Mouse (Mus musculus) CH12.LX (cell line): ENCODE measurements around the gene Apoc2. TPM values are rescaled to one million over a fixed set of nuclear protein-coding genes. Genes with fewer than 3 reads are reported as not detected.

Source experiments
- DNase-seq: peaks from one replicate; pipeline ENCODE4 v3.0.0-alpha.2; 2013; ENCODE audit errors: extremely low read depth
- H3K27ac ChIP-seq: 2 replicates; pipeline ENCODE4 v1.5.1; 2012; ENCODE audit warnings: low read depth, mild to moderate bottlenecking, control low read depth, moderate library complexity; ENCODE audit not compliant: insufficient read depth
- H3K27me3 ChIP-seq: replicated peaks from 2 replicates; pipeline ENCODE3; 2012; ENCODE audit warnings: inconsistent platforms
- H3K36me3 ChIP-seq, 2 experiments: replicated peaks in 1 of 2; 2 replicates each; pipeline versions ENCODE3 to v1.6.1; 2012; ENCODE audit warnings: inconsistent platforms in 1 of 2, low read length in 1 of 2, mild to moderate bottlenecking in 1 of 2, mixed read lengths in 1 of 2, moderate library complexity in 1 of 2; ENCODE audit not compliant: control insufficient read depth in 1 of 2, insufficient read depth in 1 of 2
- H3K4me1 ChIP-seq, 2 experiments: 2 replicates each; pipeline ENCODE4 v1.6.1; 2012; ENCODE audit warnings: inconsistent platforms in 1 of 2, moderate library complexity in 1 of 2; ENCODE audit not compliant: insufficient read depth in 2 of 2, control insufficient read depth in 1 of 2
- H3K4me2 ChIP-seq: 2 replicates; pipeline ENCODE4 v1.6.1; 2012; ENCODE audit warnings: low read depth, mild to moderate bottlenecking, control low read depth; ENCODE audit not compliant: poor library complexity, insufficient read depth, severe bottlenecking
- H3K4me3 ChIP-seq, 3 experiments: fragments of 150-350 bp in 1 of 3; sonication (generic) in 1 of 3; replicated peaks in 1 of 3; 2 replicates each; pipeline versions ENCODE3 to v1.5.1; 2011 to 2012; ENCODE audit warnings: low read depth in 2 of 3, low read length in 2 of 3, mild to moderate bottlenecking in 2 of 3, moderate library complexity in 2 of 3, control low read depth in 1 of 3, improper control_type of control experiment in 1 of 3, inconsistent platforms in 1 of 3, mixed read lengths in 1 of 3; ENCODE audit not compliant: poor library complexity in 1 of 3
- H3K79me2 ChIP-seq: replicated peaks from 2 replicates; pipeline ENCODE4 v1.6.1; 2012; ENCODE audit warnings: mild to moderate bottlenecking, moderate library complexity; ENCODE audit not compliant: control insufficient read depth, poor library complexity, insufficient read depth, severe bottlenecking; ENCODE audit errors: extremely low read depth
- H3K9ac ChIP-seq: 2 replicates; pipeline ENCODE4 v1.6.1; 2012; ENCODE audit warnings: low read depth, mild to moderate bottlenecking, control low read depth, moderate library complexity; ENCODE audit not compliant: insufficient read depth
- H3K9me3 ChIP-seq: replicated peaks from 2 replicates; pipeline ENCODE3; 2012; ENCODE audit warnings: low read length, inconsistent platforms, mixed read lengths
- CHD2 ChIP-seq: IDR thresholded peaks from 2 replicates; pipeline ENCODE4 v1.6.1; 2011; ENCODE audit warnings: low read length, improper control_type of control experiment
- ELF1 ChIP-seq: IDR thresholded peaks from 2 replicates; pipeline ENCODE4 v1.6.1; 2014; ENCODE audit warnings: low read depth, mild to moderate bottlenecking, inconsistent platforms, low read length, improper control_type of control experiment
- ETS1 ChIP-seq: conservative IDR thresholded peaks from 2 replicates; pipeline ENCODE4 v1.6.1; 2012; ENCODE audit warnings: low read depth, mild to moderate bottlenecking, inconsistent platforms, low read length, improper control_type of control experiment, moderate library complexity
- GABPA ChIP-seq: IDR thresholded peaks from 2 replicates; pipeline ENCODE4 v1.6.1; 2012; ENCODE audit warnings: low read depth, low read length, improper control_type of control experiment, inconsistent platforms; ENCODE audit not compliant: insufficient replicate concordance
- KAT2A ChIP-seq: IDR thresholded peaks from 2 replicates; pipeline ENCODE4 v1.6.1; 2012; ENCODE audit warnings: low read length, improper control_type of control experiment, inconsistent platforms; ENCODE audit not compliant: insufficient replicate concordance
- MAZ ChIP-seq: IDR thresholded peaks from 2 replicates; pipeline ENCODE4 v1.6.1; 2012; ENCODE audit warnings: low read depth, mild to moderate bottlenecking, inconsistent platforms, low read length, improper control_type of control experiment, moderate library complexity
- MEF2A ChIP-seq: IDR thresholded peaks from 2 replicates; pipeline ENCODE4 v1.6.1; 2014; ENCODE audit warnings: low read depth, mild to moderate bottlenecking, inconsistent platforms, low read length, improper control_type of control experiment, borderline replicate concordance
- MYC ChIP-seq: IDR thresholded peaks from 2 replicates; pipeline ENCODE4 v1.6.1; 2011; ENCODE audit warnings: low read depth, mild to moderate bottlenecking, improper control_type of control experiment, low read length
- NELFE ChIP-seq: IDR thresholded peaks from 2 replicates; pipeline ENCODE4 v1.6.1; 2011; ENCODE audit warnings: low read depth, low read length, improper control_type of control experiment
- POLR2A ChIP-seq: IDR thresholded peaks from 2 replicates; pipeline ENCODE4 v1.6.1; 2011; ENCODE audit warnings: low read depth, mild to moderate bottlenecking, improper control_type of control experiment, low read length
- POLR2AphosphoS2 ChIP-seq: IDR thresholded peaks from 2 replicates; pipeline ENCODE4 v1.6.1; 2011; ENCODE audit warnings: low read depth, low read length, improper control_type of control experiment
- SIN3A ChIP-seq: IDR thresholded peaks from 2 replicates; pipeline ENCODE4 v1.6.1; 2012; ENCODE audit warnings: low read length, improper control_type of control experiment, inconsistent platforms
- TBP ChIP-seq: conservative IDR thresholded peaks from 2 replicates; pipeline ENCODE4 v1.6.1; 2011; ENCODE audit warnings: low read depth, low read length, improper control_type of control experiment
- TCF12 ChIP-seq: IDR thresholded peaks from 2 replicates; pipeline ENCODE4 v1.6.1; 2014; ENCODE audit warnings: low read depth, mild to moderate bottlenecking, inconsistent platforms, low read length, improper control_type of control experiment
- UBTF ChIP-seq: IDR thresholded peaks from 2 replicates; pipeline ENCODE4 v1.6.1; 2012; ENCODE audit warnings: low read depth, mild to moderate bottlenecking, inconsistent platforms, low read length, improper control_type of control experiment, moderate library complexity
- USF2 ChIP-seq: conservative IDR thresholded peaks from 2 replicates; pipeline ENCODE4 v1.6.1; 2011; ENCODE audit warnings: low read depth, low read length, improper control_type of control experiment
- ZC3H11A ChIP-seq: IDR thresholded peaks from 2 replicates; pipeline ENCODE4 v1.6.1; 2012; ENCODE audit warnings: low read depth, mild to moderate bottlenecking, inconsistent platforms, low read length, improper control_type of control experiment
- ZNF384 ChIP-seq: IDR thresholded peaks from 2 replicates; pipeline ENCODE4 v1.6.1; 2012; ENCODE audit warnings: low read depth, low read length, improper control_type of control experiment, inconsistent platforms
- dilution Hi-C: fragments of 300-500 bp; cut with MboI; formaldehyde crosslinking; loops from 2 replicates; pipeline ENCODE4 v1.14.3; 2020; ENCODE audit warnings: low sequenced_read_pairs; ENCODE audit not compliant: extremely low pct_unique_long_range_greater_than_20kb, extremely low pct_ligation_motif_present
- in situ Hi-C: fragments of 300-500 bp; cut with MboI; formaldehyde crosslinking; loops from 3 replicates; pipeline ENCODE4 v1.14.3; 2019; ENCODE audit warnings: low sequenced_read_pairs, low pct_ligation_motif_present, low pct_unique_long_range_greater_than_20kb, mixed read lengths
- polyA plus RNA-seq: library from polyadenylated mRNA; unstranded; fragments of >175 nt; gene quantifications from 2 replicates; pipeline ENCODE4 v1.2.1, GENCODE M21; 2012; ENCODE audit warnings: low read depth; ENCODE audit not compliant: insufficient read length
- total RNA-seq, 2 experiments: library from RNA; depleted of rRNA; stranded (reverse); fragments of 300-350 nt in 1 of 2; fragments of >200 nt in 1 of 2; gene quantifications; 2 replicates each; pipeline ENCODE4 v1.2.3; 2012 to 2014

The Apoc2 gene
- total and polyA plus RNA-seq, 3 experiments: not detected

GRCm38 (mm10) chr7:19663940-19664339 is 13.8 kb downstream of the Apoc2 start:
- Histone ChIP-seq H3K27ac (no peak overlapping the region), H3K36me3 (peaks cover 20 to 38% of the 10 kb centered on the region in 2 experiments), H3K9ac (peak overlapping the region; percentile 96), H3K4me1 (peaks cover 14 to 46% of the 10 kb centered on the region in 2 experiments; a peak in 3 of 4 replicates), H3K27me3 (no peaks in the 10 kb centered on the region), H3K79me2 (peaks cover 53% of the 10 kb centered on the region), H3K4me2 (peak overlapping the region; percentile 62)
- in situ Hi-C loops: no loop called here
- no peak for TF ChIP-seq POLR2AphosphoS2
- TF ChIP-seq ELF1: no peak
- no peak for TF ChIP-seq NELFE
- TF ChIP-seq ZC3H11A: no peak
- TF ChIP-seq USF2: no peak
- no peak for TF ChIP-seq SIN3A
- no peak for TF ChIP-seq UBTF
- no peak for TF ChIP-seq MAZ
- TF ChIP-seq KAT2A: no peak
- TF ChIP-seq ETS1: no peak
- no peak for TF ChIP-seq GABPA
- TF ChIP-seq MYC: no peak
- no peak for TF ChIP-seq ZNF384
- TF ChIP-seq TCF12: no peak
- no peak for TF ChIP-seq CHD2
- TF ChIP-seq MEF2A: no peak
- TF ChIP-seq, all 38 proteins: peak for 0
- Histone ChIP-seq H3K9me3 (no peaks in the 10 kb centered on the region), H3K4me3 (peak overlapping the region; percentile 80 to 94 (median 81))
- dilution Hi-C loops: no loop called here
- no peak for DNase-seq

DNA sequence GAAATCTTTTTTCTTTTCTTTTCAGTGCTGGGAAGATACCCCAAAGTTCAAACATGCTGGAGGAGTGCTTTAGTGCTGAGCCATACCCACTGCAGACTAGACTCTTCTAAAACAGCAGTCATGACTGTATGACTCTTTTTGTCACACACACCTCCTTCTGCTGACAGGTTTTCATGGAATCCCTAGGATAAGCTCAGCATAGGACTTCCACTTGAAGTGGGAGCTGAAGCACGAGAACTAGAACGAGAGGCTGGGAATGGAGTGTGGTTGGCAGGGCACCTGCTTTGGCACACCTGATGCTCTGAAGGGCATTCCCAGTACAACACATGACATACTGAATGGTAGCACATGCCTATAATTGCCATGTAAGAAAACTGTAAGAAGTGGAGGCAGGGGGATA is 25.1 kb downstream of the Apoc2 start:
- no peak overlapping the region for H3K4me2 ChIP-seq
- no peaks in the 10 kb centered on the region for H3K27me3 ChIP-seq
- H3K9ac ChIP-seq: no peak overlapping the region
- H3K4me1 ChIP-seq: no peaks in the 10 kb centered on the region
- dilution Hi-C loops (no loop called here), in situ Hi-C loops (no loop called here)
- no peak for DNase-seq
- H3K79me2 ChIP-seq: peaks cover 9% of the 10 kb centered on the region
- no peak overlapping the region for H3K4me3 ChIP-seq
- H3K36me3 ChIP-seq: peaks cover 64 to 92% of the 10 kb centered on the region in 2 experiments
- TF ChIP-seq MEF2A: no peak
- TF ChIP-seq POLR2A: no peak
- TF ChIP-seq TBP: no peak
- H3K9me3 ChIP-seq: no peaks in the 10 kb centered on the region
- H3K27ac ChIP-seq: no peak overlapping the region
